In the genomic region with DNA sequence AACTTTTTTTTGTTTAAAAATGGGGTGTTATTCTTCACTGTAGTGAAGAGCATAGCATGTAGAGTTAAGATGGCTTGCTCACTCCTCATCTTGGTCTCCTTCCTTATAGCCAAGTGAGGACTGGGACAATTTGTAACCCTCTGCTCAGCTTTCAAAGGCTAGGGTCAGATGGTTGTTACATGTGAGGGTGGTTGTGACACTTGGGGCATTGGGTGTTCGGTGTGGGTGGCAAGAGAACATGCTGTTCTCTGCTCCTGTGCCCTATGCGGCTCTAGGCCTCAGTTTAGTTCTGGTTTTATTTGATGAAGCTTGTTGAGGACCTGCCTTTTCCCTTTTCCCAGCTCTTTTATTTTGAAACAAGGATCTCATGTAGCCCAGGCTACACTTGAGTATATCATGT, we compare ENCODE assay signal across 20 mouse cellular contexts.
"Had no signal": no experiment of that assay in that cellular context is flagged by ENCODE, and none has a peak within 500 bp of the region (broad histone marks: within the 10 kb centered on the region; RNA-seq: fewer than 3 reads in every experiment).

No protein-coding gene starts in this region.

- H3K27ac ChIP-seq: heart, adult 2 months; hindbrain, embryonic 10.5 days; hindbrain, embryonic 12.5 days; hindbrain, embryonic 14.5 days; intestine, embryonic 15.5 days; layer of hippocampus, adult 2 months; left cerebral cortex, adult 2 months; limb, embryonic 10.5 days; limb, embryonic 12.5 days; liver, embryonic 13.5 days had no signal

- H3K36me3 ChIP-seq: heart, embryonic 12.5 days; hindbrain, embryonic 10.5 days; hindbrain, embryonic 12.5 days; intestine, embryonic 15.5 days; limb, embryonic 10.5 days; limb, embryonic 12.5 days; liver, embryonic 13.5 days had no signal

- DNase-seq: gastrocnemius, postnatal 14 days; heart, adult 2 months; heart, postnatal 10 days; heart, postnatal 4 days; kidney, adult 18-20 months; kidney, adult 8-10 months; kidney, postnatal 10 days; kidney, postnatal 25 days; kidney, postnatal 4 days; liver; liver, embryonic 13.5 days had no signal

- H3K27me3 ChIP-seq: heart, embryonic 12.5 days; hindbrain, embryonic 12.5 days; intestine, embryonic 15.5 days; liver, embryonic 13.5 days had no signal

- H3K4me1 ChIP-seq: hindbrain, embryonic 12.5 days; intestine, embryonic 15.5 days; limb, embryonic 10.5 days; liver, embryonic 13.5 days had no signal

- H3K4me3 ChIP-seq: heart, adult 2 months; heart, embryonic 12.5 days; hindbrain, embryonic 10.5 days; hindbrain, embryonic 12.5 days; intestine, embryonic 15.5 days; layer of hippocampus, adult 2 months; left cerebral cortex, adult 2 months; limb, embryonic 10.5 days; limb, embryonic 12.5 days; liver, embryonic 13.5 days had no signal

- H3K9me3 ChIP-seq: heart, embryonic 12.5 days; hindbrain, embryonic 10.5 days; hindbrain, embryonic 12.5 days; intestine, embryonic 15.5 days; limb, embryonic 10.5 days; limb, embryonic 12.5 days; liver, embryonic 13.5 days had no signal
